Mouse (Mus musculus): ENCODE results near the gene Bptf. TPM values are rescaled to one million over a fixed set of nuclear protein-coding genes. Genes with fewer than 3 reads are reported as not detected.
"Not testable (repeated sequence)": the region's sequence is repeated elsewhere in the genome, so short reads cannot be mapped to it uniquely, and the experiment has no call there.

The Bptf gene
- polyA plus RNA-seq, 1 experiment from 2014 or later = 31.1 TPM

DNA sequence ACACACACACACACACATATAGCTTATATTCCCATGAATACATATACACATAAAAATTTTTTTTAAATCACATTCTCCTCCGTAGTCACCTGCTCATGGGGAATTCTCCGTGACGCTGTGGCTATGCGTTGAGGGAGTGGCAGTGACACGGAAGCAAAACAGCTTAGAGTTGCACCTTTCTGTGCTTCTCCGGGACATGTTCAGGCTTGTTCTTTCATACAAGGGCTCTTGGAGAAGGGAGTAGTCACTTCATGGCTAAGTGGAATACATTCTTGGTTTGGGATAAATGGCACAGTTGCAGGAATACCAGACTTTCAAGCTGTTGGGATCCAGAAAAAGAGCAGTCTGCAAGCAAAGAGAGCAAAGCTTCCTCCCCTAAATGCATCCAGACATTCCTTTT, 5.7 kb upstream of the Bptf start:
- ATAC-seq (ENCODE audit: insufficient number of reproducible peaks, low FRiP score, low TSS enrichment, low read depth) = no peak
- H3K4me2 ChIP-seq = no peak overlapping the region
- H3K27me3 ChIP-seq = no peaks in the 10 kb centered on the region
- H3K9ac ChIP-seq = no peak overlapping the region
- H3K4me1 ChIP-seq = peaks cover 3% of the 10 kb centered on the region
- no peak overlapping the region for H3K4me3 ChIP-seq
- no peak overlapping the region for H3K27ac ChIP-seq
- WGBS = 77% methylated on average over 6 of the region's 6 CpGs
- H3K9me3 ChIP-seq = no peaks in the 10 kb centered on the region
- no peaks in the 10 kb centered on the region for H3K36me3 ChIP-seq

GRCm38 (mm10) chr11:107136458-107136857, 4.5 kb upstream of the Bptf start:
- H3K4me3 ChIP-seq; H3K9ac ChIP-seq; H3K27me3 ChIP-seq; H3K4me1 ChIP-seq; H3K36me3 ChIP-seq; H3K4me2 ChIP-seq; H3K27ac ChIP-seq; H3K9me3 ChIP-seq; ATAC-seq (ENCODE audit: insufficient number of reproducible peaks, low FRiP score, low TSS enrichment, low read depth): not testable (repeated sequence)
- WGBS = 87% methylated on average over 10 of the region's 10 CpGs

GRCm38 (mm10) chr11:107135741-107136140, 3.8 kb upstream of the Bptf start:
- Histone ChIP-seq H3K4me1 (peaks cover 4% of the 10 kb centered on the region), H3K4me2 (no peak overlapping the region), H3K4me3 (no peak overlapping the region), H3K27ac (no peak overlapping the region), H3K27me3 (no peaks in the 10 kb centered on the region), H3K9me3 (no peaks in the 10 kb centered on the region), H3K36me3 (no peaks in the 10 kb centered on the region), H3K9ac (no peak overlapping the region)
- WGBS = 55% methylated on average over 3 of the region's 3 CpGs
- no peak for ATAC-seq (ENCODE audit: insufficient number of reproducible peaks, low FRiP score, low TSS enrichment, low read depth)

DNA sequence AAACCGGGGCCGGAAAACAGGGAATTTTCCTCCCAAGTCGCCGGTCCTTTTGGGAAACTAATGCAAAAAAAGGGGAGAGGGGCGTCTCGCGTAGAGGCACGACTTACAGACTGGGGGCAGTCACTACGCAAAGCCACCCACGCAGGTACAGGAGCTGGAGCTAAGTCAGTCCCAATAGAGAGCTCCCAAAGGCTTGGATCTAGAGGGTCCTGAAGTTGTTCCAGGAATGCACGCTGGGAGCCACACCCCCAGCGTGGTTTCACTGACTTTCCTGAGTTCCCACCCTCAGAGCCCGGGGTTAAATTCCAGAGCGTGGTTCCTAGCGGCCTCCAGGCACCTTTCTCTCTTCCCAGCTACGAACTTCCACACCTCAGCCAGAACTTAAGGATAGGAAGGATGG, 499 bp upstream of the Bptf start:
- H3K36me3 ChIP-seq = no peaks in the 10 kb centered on the region
- H3K4me2 ChIP-seq = peak overlapping the region; percentile 84
- H3K4me3 ChIP-seq = peak overlapping the region; percentile 86
- 0% methylated on average over 16 of the region's 16 CpGs for WGBS
- H3K9ac ChIP-seq = peak overlapping the region; percentile 47; the same call in 1 of the 2 replicates
- ATAC-seq (ENCODE audit: insufficient number of reproducible peaks, low FRiP score, low TSS enrichment, low read depth) = no peak
- H3K27ac ChIP-seq = peak overlapping the region; percentile 95
- H3K27me3 ChIP-seq = no peaks in the 10 kb centered on the region
- H3K4me1 ChIP-seq = peaks cover 17% of the 10 kb centered on the region
- no peaks in the 10 kb centered on the region for H3K9me3 ChIP-seq

- peak; percentile 70 for ATAC-seq (ENCODE audit: insufficient number of reproducible peaks, low FRiP score, low TSS enrichment, low read depth)
- Histone ChIP-seq H3K4me3 (peak overlapping the region; percentile 86), H3K27ac (peak overlapping the region; percentile 95), H3K4me1 (peaks cover 21% of the 10 kb centered on the region), H3K36me3 (no peaks in the 10 kb centered on the region), H3K9ac (peak overlapping the region; percentile 99), H3K27me3 (no peaks in the 10 kb centered on the region), H3K4me2 (peak overlapping the region; percentile 64), H3K9me3 (no peaks in the 10 kb centered on the region)
- WGBS = under 1% methylated on average over 43 of the region's 65 CpGs
Observed at GRCm38 (mm10) chr11:107130879-107131748, 813 bp downstream of the Bptf start.

DNA sequence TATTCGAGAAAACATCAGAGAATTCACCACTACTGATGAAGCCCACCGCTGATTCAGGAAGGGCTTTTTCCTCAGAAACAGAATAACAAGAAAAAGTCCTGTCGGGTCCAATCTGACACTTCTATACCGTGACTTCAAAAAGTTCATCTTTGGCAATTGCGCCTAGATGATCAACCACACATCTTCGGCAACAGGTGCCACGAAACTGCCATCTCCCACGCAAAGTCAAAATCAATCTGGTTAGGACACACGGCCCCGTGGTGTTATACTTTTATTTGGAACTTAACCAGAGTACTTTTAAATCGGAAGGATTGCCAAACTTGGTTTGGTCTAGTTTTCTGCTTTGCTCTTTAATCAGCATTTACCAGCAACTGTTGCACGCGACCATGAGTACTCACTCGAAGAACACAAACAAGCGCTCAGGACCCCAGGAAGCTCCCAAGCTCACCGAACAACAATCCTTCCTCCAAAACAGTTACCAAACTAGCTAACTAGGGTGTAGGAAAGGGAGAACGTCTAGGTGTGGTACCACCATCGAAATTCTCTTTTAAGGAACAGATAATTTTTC, 1.6 kb downstream of the Bptf start:
- Histone ChIP-seq H3K27me3 (no peaks in the 10 kb centered on the region), H3K4me3 (peak overlapping the region; percentile 86), H3K9me3 (no peaks in the 10 kb centered on the region), H3K4me2 (peak overlapping the region; percentile 64), H3K9ac (peak overlapping the region; percentile 99), H3K36me3 (no peaks in the 10 kb centered on the region), H3K27ac (peak overlapping the region; percentile 95), H3K4me1 (peaks cover 21% of the 10 kb centered on the region)
- 2% methylated on average over 18 of the region's 18 CpGs for WGBS
- no peak for ATAC-seq (ENCODE audit: insufficient number of reproducible peaks, low FRiP score, low TSS enrichment, low read depth)

DNA sequence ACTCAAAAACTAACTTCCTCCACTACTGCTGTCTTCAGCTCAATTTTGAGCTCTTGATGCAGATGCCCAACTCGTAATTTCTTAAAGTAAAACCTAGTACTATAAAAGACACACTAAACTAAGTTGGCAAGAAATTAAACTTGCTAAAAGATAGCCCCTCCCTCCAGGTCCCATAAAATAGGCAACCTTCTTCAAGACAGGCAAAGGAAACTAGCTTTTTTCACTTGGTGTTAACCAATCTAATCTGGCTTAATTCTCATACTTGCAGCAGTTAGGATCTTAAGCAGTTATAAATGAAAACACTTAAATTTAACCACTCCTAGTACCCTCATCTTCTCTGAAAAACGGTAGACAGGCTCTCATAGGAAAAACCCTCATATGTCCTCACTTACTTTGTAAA, 2.3 kb downstream of the Bptf start:
- Histone ChIP-seq H3K9ac (0 out of 2 replicates have a peak overlapping the region, but pooled peaks have one; percentile 99), H3K27ac (no peak overlapping the region), H3K4me2 (peak overlapping the region; percentile 64), H3K4me3 (peak overlapping the region; percentile 86), H3K27me3 (no peaks in the 10 kb centered on the region), H3K4me1 (peaks cover 25% of the 10 kb centered on the region), H3K36me3 (no peaks in the 10 kb centered on the region), H3K9me3 (no peaks in the 10 kb centered on the region)
- WGBS = 7% methylated on average over 2 of the region's 2 CpGs
- no peak for ATAC-seq (ENCODE audit: insufficient number of reproducible peaks, low FRiP score, low TSS enrichment, low read depth)

DNA sequence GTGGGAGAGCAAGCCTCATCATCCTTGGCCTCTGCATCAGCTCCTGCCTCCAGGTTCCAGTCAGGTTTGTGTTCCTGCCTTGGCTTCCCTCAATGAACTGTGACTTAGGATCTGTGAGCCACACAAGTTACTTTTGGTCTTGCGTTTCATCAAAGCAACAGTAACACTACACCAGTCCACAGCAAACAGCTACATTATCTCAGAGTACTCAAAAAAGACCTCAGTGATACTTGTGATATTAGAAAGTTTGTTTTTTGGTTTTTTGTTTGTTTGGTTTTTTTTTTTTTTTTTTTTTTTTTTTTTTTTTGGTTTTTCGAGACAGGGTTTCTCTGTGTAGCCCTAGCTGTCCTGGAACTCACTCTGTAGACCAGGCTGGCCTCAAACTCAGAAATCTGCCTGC, 5.2 kb downstream of the Bptf start:
- H3K27me3 ChIP-seq; H3K27ac ChIP-seq; H3K9ac ChIP-seq; ATAC-seq (ENCODE audit: insufficient number of reproducible peaks, low FRiP score, low TSS enrichment, low read depth); H3K36me3 ChIP-seq; H3K4me3 ChIP-seq; H3K9me3 ChIP-seq; H3K4me2 ChIP-seq: not testable (repeated sequence)
- 88% methylated on average over 1 of the region's 2 CpGs for WGBS
- peaks cover 33% of the 10 kb centered on the region for H3K4me1 ChIP-seq

- Histone ChIP-seq H3K36me3 (no peaks in the 10 kb centered on the region), H3K27me3 (no peaks in the 10 kb centered on the region), H3K9me3 (no peaks in the 10 kb centered on the region), H3K27ac (no peak overlapping the region), H3K9ac (no peak overlapping the region), H3K4me3 (no peak overlapping the region), H3K4me1 (peaks cover 30% of the 10 kb centered on the region), H3K4me2 (no peak overlapping the region)
- 83% methylated on average over 4 of the region's 4 CpGs for WGBS
- no peak for ATAC-seq (ENCODE audit: insufficient number of reproducible peaks, low FRiP score, low TSS enrichment, low read depth)
Observed at GRCm38 (mm10) chr11:107125011-107125410, 6.9 kb downstream of the Bptf start.

- Histone ChIP-seq H3K4me1 (peaks cover 25% of the 10 kb centered on the region), H3K27me3 (no peaks in the 10 kb centered on the region), H3K9me3 (no peaks in the 10 kb centered on the region), H3K27ac (peak overlapping the region; percentile 22; the same call in 1 of the 2 replicates), H3K4me2 (0 out of 2 replicates have a peak overlapping the region, but pooled peaks have one; percentile 14), H3K4me3 (no peak overlapping the region), H3K9ac (no peak overlapping the region), H3K36me3 (no peaks in the 10 kb centered on the region)
- WGBS = 25% methylated on average over 7 of the region's 7 CpGs
- ATAC-seq (ENCODE audit: insufficient number of reproducible peaks, low FRiP score, low TSS enrichment, low read depth) = peak; percentile 63; the same call in 1 of the 2 replicates
Observed at GRCm38 (mm10) chr11:107124327-107124731, 7.6 kb downstream of the Bptf start.

- H3K4me1 ChIP-seq = peaks cover 19% of the 10 kb centered on the region
- no peak overlapping the region for H3K4me3 ChIP-seq
- H3K9me3 ChIP-seq = no peaks in the 10 kb centered on the region
- no peak overlapping the region for H3K27ac ChIP-seq
- H3K27me3 ChIP-seq = no peaks in the 10 kb centered on the region
- H3K4me2 ChIP-seq = no peak overlapping the region
- H3K9ac ChIP-seq = no peak overlapping the region
- H3K36me3 ChIP-seq = no peaks in the 10 kb centered on the region
- no peak for ATAC-seq (ENCODE audit: insufficient number of reproducible peaks, low FRiP score, low TSS enrichment, low read depth)
- 75% methylated on average over 12 of the region's 12 CpGs for WGBS
Observed at GRCm38 (mm10) chr11:107117789-107118188, 14.1 kb downstream of the Bptf start.

DNA sequence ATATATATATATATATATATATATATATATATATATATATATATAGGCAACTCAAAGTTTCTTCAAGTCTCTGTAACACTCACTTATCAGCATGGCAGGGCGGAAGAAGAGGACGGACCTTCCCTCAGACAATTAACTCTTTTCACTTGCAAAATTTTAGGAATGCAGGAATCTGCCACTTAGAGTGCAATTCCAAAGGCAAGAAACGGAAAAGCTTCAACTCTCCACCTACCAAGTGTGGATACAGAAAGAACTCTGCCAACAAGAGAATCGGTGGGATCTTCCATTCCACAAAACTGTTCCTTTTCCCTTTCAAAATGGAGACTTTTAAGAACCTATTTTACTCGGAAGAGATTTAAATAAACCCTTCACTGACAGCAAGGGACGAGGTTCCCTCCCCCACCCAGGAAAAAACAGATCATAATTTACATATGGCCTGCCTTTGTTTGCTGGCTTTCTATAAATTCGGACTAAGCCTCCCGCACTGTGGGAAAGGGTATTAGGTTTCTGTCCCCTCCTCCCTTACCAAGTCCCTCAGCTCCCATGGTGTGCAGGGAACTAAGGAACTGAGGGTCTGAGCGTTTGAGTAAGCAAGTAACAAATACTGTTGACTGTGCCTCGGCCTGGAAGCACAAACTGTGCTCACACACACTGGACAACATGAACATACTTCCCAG, 17.9 kb downstream of the Bptf start:
- H3K36me3 ChIP-seq = peaks cover 20% of the 10 kb centered on the region
- H3K9ac ChIP-seq = no peak overlapping the region
- H3K9me3 ChIP-seq = no peaks in the 10 kb centered on the region
- H3K27me3 ChIP-seq = no peaks in the 10 kb centered on the region
- no peak overlapping the region for H3K4me3 ChIP-seq
- 0 out of 2 replicates have a peak overlapping the region, but pooled peaks have one; percentile 5 for H3K4me2 ChIP-seq
- 27% methylated on average over 10 of the region's 10 CpGs for WGBS
- H3K4me1 ChIP-seq = peaks cover 19% of the 10 kb centered on the region
- no peak for ATAC-seq (ENCODE audit: insufficient number of reproducible peaks, low FRiP score, low TSS enrichment, low read depth)
- H3K27ac ChIP-seq = peak overlapping the region; percentile 59

All from limb, embryonic 15.5 days (tissue).